Mouse (Mus musculus): ENCODE measurements at regions not wholly inside any gene's neighbourhood (a gene's known extent, or its start where the extent isn't known, plus 50 kb on each side); places are given as distances from the start of the nearest gene placed in this dataset.
A peak's percentile ranks its signal among the peaks of the same experiment; 100 is the strongest.
"Not testable (repeated sequence)": the region's sequence is repeated elsewhere in the genome, so short reads cannot be mapped to it uniquely, and the experiment has no call there.

DNA sequence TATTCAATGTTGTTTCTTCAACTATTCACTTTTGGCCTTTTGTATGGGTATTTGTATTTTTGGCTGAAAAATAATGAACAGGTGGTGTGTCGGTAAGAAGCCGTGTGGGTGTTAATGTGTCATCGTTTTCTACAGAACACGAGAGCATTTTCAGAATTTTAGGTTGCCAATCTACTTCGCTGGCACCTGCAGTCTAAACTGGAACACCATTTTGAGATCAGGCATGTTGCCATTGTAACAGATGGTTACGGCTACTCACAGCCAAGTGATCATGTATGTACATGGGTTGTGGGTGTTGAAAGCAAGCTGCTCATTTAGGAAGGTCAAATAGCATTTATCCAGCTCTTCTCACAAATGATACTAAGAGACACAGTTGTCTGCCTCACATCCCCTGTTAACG is 167.2 kb upstream of the Gm21833 start:
- DNase-seq: no peak

DNA sequence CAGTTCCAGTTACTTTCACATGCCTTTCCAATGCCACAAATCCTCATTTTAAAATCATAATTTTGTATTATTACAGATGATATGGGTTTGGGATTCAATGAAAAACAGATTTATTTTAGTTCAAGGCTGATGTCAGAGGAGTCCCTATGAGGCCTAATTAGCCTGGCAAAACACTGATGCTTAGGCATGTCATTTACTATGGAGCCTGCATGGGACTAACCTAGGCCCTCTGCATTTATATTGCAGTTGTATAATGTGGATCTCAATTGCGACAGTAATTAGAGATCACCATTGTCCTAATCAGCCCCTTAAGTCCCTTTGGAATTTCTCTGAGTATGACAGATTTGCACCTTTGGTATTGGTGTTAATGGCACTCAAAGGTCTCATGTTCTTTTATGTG is 153.3 kb upstream of the Gm21833 start:
- DNase-seq: no peak

DNA sequence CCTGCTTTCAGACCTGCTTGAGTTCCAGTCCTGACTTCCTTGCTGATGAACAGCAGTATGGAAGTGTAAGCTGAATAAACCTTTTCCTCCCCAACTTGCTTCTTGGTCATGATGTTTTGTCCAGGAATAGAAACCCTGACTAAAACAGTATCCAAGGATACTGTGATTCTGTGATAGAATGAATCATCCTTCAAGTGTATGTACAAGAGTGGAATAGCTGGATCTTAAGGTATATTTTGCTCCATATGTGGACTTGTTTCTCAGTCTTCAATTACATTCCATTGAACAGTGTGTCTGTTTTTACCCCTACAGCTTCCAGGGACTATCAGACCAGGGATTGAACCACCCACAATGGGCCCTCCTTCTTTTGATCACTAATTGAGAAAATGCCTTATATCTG is 145.1 kb upstream of the Gm21833 start:
- DNase-seq: not testable (repeated sequence)

DNA sequence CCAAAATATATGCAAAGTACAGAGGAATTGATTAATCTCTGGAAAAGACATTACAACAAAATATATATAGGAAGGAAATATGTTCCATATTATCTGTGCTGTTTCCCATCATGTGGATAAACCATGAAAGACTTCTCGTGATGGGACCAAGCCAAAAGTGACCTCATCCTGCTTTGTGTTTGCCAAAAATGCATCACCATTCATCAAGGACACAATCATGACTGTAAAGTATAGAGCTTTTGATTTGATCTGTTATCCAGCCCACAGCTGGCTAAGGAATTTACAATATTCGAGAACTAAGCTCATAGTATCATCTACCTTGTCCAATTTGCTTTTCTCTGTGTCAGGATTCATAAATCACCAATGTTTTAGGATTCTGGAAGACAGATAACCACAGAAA is 127.3 kb upstream of the Gm21833 start:
- peak; percentile 28 for DNase-seq

DNA sequence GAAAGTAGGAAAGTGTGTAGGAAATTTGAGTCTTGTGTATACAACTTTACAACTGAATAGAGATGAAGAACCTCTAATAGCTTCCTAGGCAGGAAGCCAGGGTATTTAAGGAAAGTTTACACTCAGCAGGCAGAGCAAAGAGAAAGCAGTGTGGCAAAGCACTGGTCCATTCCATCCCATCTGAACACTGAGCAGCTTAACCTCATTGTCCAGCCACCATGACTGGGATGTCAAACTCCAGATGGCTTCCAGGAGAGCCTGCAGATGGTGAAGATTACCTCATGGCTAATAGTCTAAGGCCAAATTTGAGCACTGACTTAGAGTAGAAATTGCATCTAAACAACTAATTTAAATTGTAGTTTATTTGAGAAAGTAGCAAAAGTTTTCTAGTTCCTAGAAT is 117.0 kb upstream of the Gm21833 start:
- DNase-seq: no peak

DNA sequence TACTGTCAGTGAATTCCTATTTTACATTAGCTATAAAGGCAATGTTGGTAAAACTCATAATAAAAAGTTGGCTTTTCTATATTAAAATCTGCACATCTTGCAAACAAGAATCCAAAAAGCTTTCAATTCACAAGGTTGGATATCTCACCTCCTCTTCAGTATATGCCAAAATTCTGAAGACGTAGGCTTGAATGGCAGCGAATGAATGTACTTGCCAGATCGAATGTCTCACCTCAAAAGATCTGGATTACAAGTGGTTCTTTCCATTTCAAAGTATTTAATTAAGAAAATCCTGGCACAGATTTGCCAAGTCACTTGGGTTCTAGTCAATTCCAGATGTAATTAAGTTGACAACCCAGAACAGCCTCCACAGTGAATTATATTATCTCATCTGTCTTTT is 94.1 kb upstream of the Gm21833 start:
- DNase-seq: no peak

- DNase-seq: no peak
Measured at GRCm38 (mm10) chr16:82758466-82758865, 69.7 kb upstream of the Gm21833 start.

Measured in adrenal gland, postnatal 10 days (tissue).